Mouse (Mus musculus) cortical plate, adult 2 months (tissue): ENCODE results near the gene Med9. TPM values are rescaled to one million over a fixed set of nuclear protein-coding genes. Genes with fewer than 3 reads are reported as not detected.

ENCODE experiments used
- H3K27ac ChIP-seq: fragments of 200-500 bp; 2 replicates; pipeline ENCODE4 v1.5.1; 2012; ENCODE audit warnings: low read length, control low read depth, inconsistent platforms; ENCODE audit not compliant: insufficient read depth
- H3K4me1 ChIP-seq: fragments of 200-500 bp; 2 replicates; pipeline ENCODE4 v1.6.1; 2011; ENCODE audit warnings: low read length; ENCODE audit not compliant: control insufficient read depth, insufficient read depth
- H3K4me3 ChIP-seq: fragments of 200-500 bp; 2 replicates; pipeline ENCODE4 v1.5.1; 2011; ENCODE audit warnings: mild to moderate bottlenecking, low read length, control low read depth; ENCODE audit not compliant: insufficient read depth
- CTCF ChIP-seq: fragments of 200-500 bp; IDR thresholded peaks from 2 replicates; pipeline ENCODE4 v1.5.1; 2011; ENCODE audit warnings: mild to moderate bottlenecking, control low read depth, low read length; ENCODE audit not compliant: insufficient read depth; ENCODE audit errors: extremely low read depth
- POLR2A ChIP-seq: fragments of 200-500 bp; IDR thresholded peaks from 2 replicates; pipeline ENCODE4 v1.6.1; 2011; ENCODE audit warnings: mild to moderate bottlenecking, low read length, control low read depth; ENCODE audit not compliant: insufficient read depth; ENCODE audit errors: extremely low read depth
- polyA plus RNA-seq: library from polyadenylated mRNA; depleted of rRNA; stranded (reverse); fragments of >200 nt; gene quantifications from 2 replicates; pipeline ENCODE4 v1.2.3, GENCODE M21; 2012; rRNA removed

Med9 gene
- polyA plus RNA-seq, 1 experiment = 44.2 TPM

GRCm38 (mm10) chr11:59975241-59975640 lies 27.2 kb downstream of the Med9 start:
- Histone ChIP-seq H3K4me1 (no peaks in the 10 kb centered on the region), H3K4me3 (no peak overlapping the region), H3K27ac (no peak overlapping the region)
- no peak for TF ChIP-seq POLR2A
- no peak for TF ChIP-seq CTCF

GRCm38 (mm10) chr11:59977831-59978230 lies 29.8 kb downstream of the Med9 start:
- H3K4me3 ChIP-seq = no peak overlapping the region
- no peak overlapping the region for H3K27ac ChIP-seq
- TF ChIP-seq POLR2A = no peak
- TF ChIP-seq CTCF = no peak
- H3K4me1 ChIP-seq = no peaks in the 10 kb centered on the region

DNA sequence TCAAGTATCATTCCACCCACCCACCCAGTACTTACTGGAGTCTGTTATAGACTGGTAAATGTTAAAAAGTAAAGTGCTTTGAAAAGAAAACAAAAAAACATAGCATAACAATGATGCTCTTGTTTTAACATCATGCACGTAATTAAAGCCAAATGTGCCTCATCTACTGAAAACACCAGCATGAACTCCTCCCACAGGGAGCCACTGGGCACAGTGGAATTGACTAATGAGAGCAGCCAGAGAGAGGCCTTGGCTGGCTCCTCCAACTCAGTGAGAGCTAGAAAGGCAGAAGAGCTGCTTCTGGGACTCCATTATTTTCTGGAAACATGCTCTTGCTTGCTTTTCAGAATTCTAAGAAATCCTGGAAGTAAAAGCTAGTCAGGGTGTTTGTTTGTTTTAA lies 41.4 kb downstream of the Med9 start:
- TF ChIP-seq POLR2A (no peak), CTCF (no peak)
- Histone ChIP-seq H3K4me1 (no peaks in the 10 kb centered on the region), H3K4me3 (no peak overlapping the region), H3K27ac (no peak overlapping the region)

DNA sequence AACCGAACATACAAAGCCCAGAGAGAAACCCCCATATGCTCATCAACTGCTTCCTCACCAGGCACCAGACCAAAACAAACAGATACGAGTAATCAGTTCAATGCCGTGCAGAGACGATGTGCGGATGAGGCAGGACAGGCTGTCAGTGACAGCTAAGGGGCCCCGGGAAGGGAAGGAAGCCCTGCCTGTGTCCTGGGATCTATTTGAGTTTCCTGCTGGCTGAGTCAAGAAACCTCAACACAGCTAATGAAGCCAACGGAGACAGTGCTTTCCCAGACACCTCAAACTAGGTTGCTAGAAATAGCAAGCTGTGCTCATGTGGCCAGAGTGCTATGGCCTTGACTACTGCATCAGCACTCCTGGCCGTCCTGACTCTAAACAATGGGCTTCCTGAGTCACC lies 43.4 kb downstream of the Med9 start:
- Histone ChIP-seq H3K27ac (no peak overlapping the region), H3K4me3 (no peak overlapping the region), H3K4me1 (no peaks in the 10 kb centered on the region)
- TF ChIP-seq CTCF = no peak
- TF ChIP-seq POLR2A = no peak

DNA sequence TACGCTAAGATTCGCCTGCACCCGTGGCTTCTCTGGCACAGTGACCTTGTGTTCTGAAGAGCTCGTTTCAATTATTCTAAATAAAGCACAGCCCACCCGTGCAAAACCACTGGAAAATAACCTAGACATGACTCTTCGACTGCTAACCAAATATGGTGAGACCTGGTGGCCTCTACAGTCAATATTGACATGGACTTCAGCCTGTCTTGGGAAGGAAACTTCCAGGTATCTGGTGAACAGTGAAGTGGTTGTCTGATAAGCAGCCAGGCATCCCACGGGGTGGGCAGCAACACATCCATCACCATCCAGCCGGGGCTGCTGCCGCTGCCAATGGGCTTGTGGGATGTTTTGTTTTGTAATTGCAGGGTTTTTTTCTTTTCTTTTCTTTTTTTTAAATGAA lies 46.3 kb downstream of the Med9 start:
- Histone ChIP-seq H3K4me3 (no peak overlapping the region), H3K4me1 (no peaks in the 10 kb centered on the region), H3K27ac (no peak overlapping the region)
- TF ChIP-seq CTCF = no peak
- TF ChIP-seq POLR2A = no peak

DNA sequence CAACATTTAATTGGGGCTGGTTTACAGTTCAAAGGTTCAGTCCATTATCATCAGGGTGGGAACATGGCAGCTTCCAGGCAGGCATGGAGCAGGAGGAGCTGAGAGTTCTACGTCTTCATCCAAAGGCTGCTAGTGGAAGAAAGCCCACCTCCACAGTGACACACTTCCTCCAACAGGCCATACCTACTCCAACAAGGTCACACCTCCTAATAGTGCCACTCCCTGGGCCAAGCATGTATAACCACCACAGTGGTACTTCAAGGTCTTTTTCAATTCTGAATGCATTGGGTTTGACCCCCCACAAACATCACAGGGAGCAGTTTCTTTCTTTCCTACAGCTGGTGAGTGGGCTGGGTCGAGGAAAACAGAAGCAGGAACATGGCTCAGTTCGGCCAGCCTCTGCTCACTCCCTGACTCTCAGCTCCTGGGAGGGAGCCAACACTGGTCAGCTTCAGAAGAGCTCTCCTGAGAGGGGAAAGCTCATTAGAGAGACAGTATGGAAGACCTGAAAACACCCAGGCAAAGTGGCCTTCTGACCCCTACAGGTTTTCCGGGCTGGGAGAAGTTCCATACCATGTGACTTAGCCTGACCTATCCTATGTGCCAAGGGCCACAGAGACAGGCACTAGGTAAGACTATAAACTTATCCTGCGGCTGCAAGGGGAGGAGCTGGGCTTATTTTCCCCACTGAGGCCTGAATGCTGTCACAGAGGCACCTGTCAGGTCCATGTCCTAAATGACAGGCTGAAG lies 53.4 kb downstream of the Med9 start:
- Histone ChIP-seq H3K4me1 (no peaks in the 10 kb centered on the region), H3K4me3 (no peak overlapping the region), H3K27ac (no peak overlapping the region)
- no peak for TF ChIP-seq CTCF
- TF ChIP-seq POLR2A = no peak

GRCm38 (mm10) chr11:60003811-60004210 lies 55.8 kb downstream of the Med9 start:
- Histone ChIP-seq H3K4me3 (no peak overlapping the region), H3K4me1 (no peaks in the 10 kb centered on the region), H3K27ac (no peak overlapping the region)
- TF ChIP-seq CTCF (no peak), POLR2A (no peak)

GRCm38 (mm10) chr11:60004716-60005115 lies 56.7 kb downstream of the Med9 start:
- Histone ChIP-seq H3K4me3 (no peak overlapping the region), H3K4me1 (peaks cover 3% of the 10 kb centered on the region; the same call in 1 of the 2 replicates), H3K27ac (peak overlapping the region; percentile 72; the same call in 1 of the 2 replicates)
- TF ChIP-seq CTCF (no peak), POLR2A (no peak)

DNA sequence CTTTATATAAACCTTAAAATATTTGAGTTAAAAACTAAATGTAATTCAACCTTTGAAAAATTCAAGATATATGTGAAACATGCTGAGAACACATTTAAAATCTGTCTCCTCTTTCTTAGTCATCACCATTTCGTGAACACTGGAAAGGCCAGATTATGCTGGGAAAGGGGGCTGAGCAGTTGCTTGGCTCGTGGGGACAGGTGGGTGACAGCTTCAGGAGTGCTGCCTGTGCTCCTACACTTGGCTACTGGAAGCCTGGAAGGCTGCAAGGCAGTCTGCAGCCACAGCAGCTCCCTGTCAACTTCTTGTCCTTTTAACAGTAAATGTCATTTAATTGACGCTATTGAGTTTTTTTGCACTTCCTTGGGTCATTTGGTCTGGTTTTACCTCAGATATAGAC lies 57.9 kb downstream of the Med9 start:
- Histone ChIP-seq H3K4me1 (peaks cover 3% of the 10 kb centered on the region; the same call in 1 of the 2 replicates), H3K4me3 (no peak overlapping the region), H3K27ac (no peak overlapping the region)
- TF ChIP-seq CTCF = no peak
- TF ChIP-seq POLR2A = no peak

GRCm38 (mm10) chr11:60009451-60009850 lies 61.4 kb downstream of the Med9 start:
- no peak overlapping the region for H3K27ac ChIP-seq

GRCm38 (mm10) chr11:60011516-60011915 lies 63.5 kb downstream of the Med9 start:
- Histone ChIP-seq H3K4me1 (peaks cover 3% of the 10 kb centered on the region; the same call in 1 of the 2 replicates), H3K4me3 (no peak overlapping the region), H3K27ac (no peak overlapping the region)
- no peak for TF ChIP-seq CTCF
- TF ChIP-seq POLR2A = no peak

More at GRCm38 (mm10) chr11:60009451-60009850, 61.4 kb downstream of the Med9 start:
- TF ChIP-seq POLR2A (no peak), CTCF (no peak)
- H3K4me1 ChIP-seq = peaks cover 3% of the 10 kb centered on the region; the same call in 1 of the 2 replicates
- H3K4me3 ChIP-seq = no peak overlapping the region

Other genes with a start within 250 kb of the Med9 start
- gene Pld6, start 160.6 kb upstream of the Med9 start, polyA plus RNA-seq = 1.9 and 2.0 TPM in 2 replicates
- gene Flcn, start 138.2 kb upstream of the Med9 start, polyA plus RNA-seq = 51.4 and 51.6 TPM in 2 replicates
- gene Nt5m, start 108.8 kb upstream of the Med9 start, polyA plus RNA-seq = 72.5 and 73.2 TPM in 2 replicates
- 47.3 and 48.1 TPM in 2 replicates for gene Cops3, start 108.4 kb upstream of the Med9 start, polyA plus RNA-seq
- gene Rasd1, start 16.7 kb downstream of the Med9 start, polyA plus RNA-seq = 3.7 and 7.9 TPM in 2 replicates
- gene Pemt, start 98.3 kb downstream of the Med9 start, polyA plus RNA-seq = 7.1 TPM in 2 replicates
- gene Rai1, start 156.8 kb downstream of the Med9 start, polyA plus RNA-seq = 41.8 and 41.9 TPM in 2 replicates